19 mouse cellular contexts compared by ENCODE assay signal in the genomic region with DNA sequence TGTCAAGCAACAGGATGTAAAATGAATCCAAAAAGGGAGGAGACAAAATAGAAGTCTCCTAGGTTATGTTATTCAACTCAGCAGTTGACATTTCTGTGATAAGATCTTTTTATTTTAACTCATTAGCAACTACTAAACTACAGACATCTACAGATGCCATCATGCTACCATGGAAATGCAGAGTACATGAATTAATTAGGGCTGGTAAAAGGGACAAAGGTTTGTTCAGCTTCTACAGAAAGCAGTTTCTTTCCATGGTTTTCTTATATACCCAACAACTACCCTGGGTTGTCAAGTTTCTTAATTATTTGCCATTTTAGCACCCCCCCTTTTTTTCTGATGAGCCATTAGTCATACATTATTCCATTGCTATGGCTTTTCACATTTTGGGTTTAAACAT. TPM values are rescaled to one million over a fixed set of nuclear protein-coding genes. Genes with fewer than 3 reads are reported as not detected.
"Had no signal": no experiment of that assay in that cellular context is flagged by ENCODE, and none has a peak within 500 bp of the region (broad histone marks: within the 10 kb centered on the region; RNA-seq: fewer than 3 reads in every experiment).

No protein-coding gene starts in this region.

- DNase-seq: lung, embryonic 14.5 days; lung, postnatal 10 days; lung, postnatal 4 days; midbrain, embryonic 14.5 days; retina, postnatal 1 day; right cerebral cortex, adult 18-20 months; right cerebral cortex, postnatal 25 days; right cerebral cortex, postnatal 4 days; spleen, adult 18-20 months; thymus, adult 18-20 months; thymus, postnatal 14 days; thymus, postnatal 36 days had no signal

- H3K36me3 ChIP-seq: midbrain, embryonic 10.5 days; midbrain, embryonic 12.5 days; neural tube, embryonic 13.5 days; neural tube, embryonic 15.5 days had no signal

- H3K4me3 ChIP-seq: midbrain, embryonic 10.5 days; midbrain, embryonic 12.5 days; myocyte; neural tube, embryonic 13.5 days; neural tube, embryonic 15.5 days had no signal

- H3K4me1 ChIP-seq: midbrain, embryonic 12.5 days; neural tube, embryonic 15.5 days had no signal

- H3K4me2 ChIP-seq: lung, embryonic 14.5 days; midbrain, embryonic 12.5 days; neural tube, embryonic 13.5 days; neural tube, embryonic 15.5 days had no signal

- H3K9ac ChIP-seq: lung, embryonic 14.5 days; midbrain, embryonic 12.5 days; neural tube, embryonic 13.5 days; neural tube, embryonic 15.5 days had no signal

- H3K9me3 ChIP-seq: midbrain, embryonic 10.5 days; midbrain, embryonic 12.5 days; neural tube, embryonic 13.5 days; neural tube, embryonic 15.5 days had no signal

- H3K27ac ChIP-seq: midbrain, embryonic 10.5 days; midbrain, embryonic 12.5 days; neural tube, embryonic 13.5 days; neural tube, embryonic 15.5 days had no signal

- H3K27me3 ChIP-seq: midbrain, embryonic 12.5 days; neural tube, embryonic 13.5 days; neural tube, embryonic 15.5 days had no signal

- ATAC-seq: midbrain, embryonic 16.5 days had no signal

RNA-seq across cellular contexts. Expression of a gene that starts 34.6 kb away (rescaled TPM):
- total RNA-seq: megakaryocyte-erythroid progenitor cell, adult 5-6 weeks had no signal
